Mouse (Mus musculus) stomach, adult 2 months (tissue): ENCODE data around the gene Vmn1r126. TPM values are rescaled to one million over a fixed set of nuclear protein-coding genes. Genes with fewer than 3 reads are reported as not detected.

ENCODE experiments used
- polyA plus RNA-seq: library from polyadenylated mRNA; depleted of rRNA; stranded (reverse); fragments of >200 nt; gene quantifications from 2 replicates; pipeline ENCODE4 v1.2.3, GENCODE M21; 2012; rRNA removed

The Vmn1r126 gene
- not detected in 2 replicates for polyA plus RNA-seq

GRCm38 (mm10) chr7:21301367-21301766, at the start of gene Vmn1r126:
Vmn1r126 (minus strand) TSS chr7:21301467.

GRCm38 (mm10) chr7:21349073-21349472, 47.8 kb upstream of the Vmn1r126 start, which contains the start of gene Vmn1r128:
Vmn1r128 (plus strand) TSS chr7:21349373.

GRCm38 (mm10) chr7:21319761-21320160, 18.5 kb upstream of the Vmn1r126 start, which contains the start of gene Vmn1r127:
Vmn1r127 (minus strand) TSS chr7:21319861.

GRCm38 (mm10) chr7:21271879-21272278, 29.4 kb downstream of the Vmn1r126 start, which contains the start of gene Vmn1r125:
Vmn1r125 (plus strand) TSS chr7:21272179.

GRCm38 (mm10) chr7:21260517-21260916, 40.8 kb downstream of the Vmn1r126 start, which contains the start of gene Vmn1r124:
Vmn1r124 (minus strand) TSS chr7:21260617.

Other genes starting within 250 kb of the Vmn1r126 start
- gene Vmn1r120, start 247.7 kb downstream of the Vmn1r126 start, polyA plus RNA-seq, result not detected in 2 replicates
- gene Vmn1r121, start 203.0 kb downstream of the Vmn1r126 start, polyA plus RNA-seq, result not detected in 2 replicates
- not detected in 2 replicates for gene Vmn1r122, start 167.3 kb downstream of the Vmn1r126 start, polyA plus RNA-seq
- gene Vmn1r123, start 139.3 kb downstream of the Vmn1r126 start, polyA plus RNA-seq, result not detected in 2 replicates
- not detected in 2 replicates for gene Gm5157, start 111.0 kb downstream of the Vmn1r126 start, polyA plus RNA-seq
- not detected in 2 replicates for gene Vmn1r124, start 40.9 kb downstream of the Vmn1r126 start, polyA plus RNA-seq
- not detected in 2 replicates for gene Vmn1r125, start 29.3 kb downstream of the Vmn1r126 start, polyA plus RNA-seq
- gene Vmn1r127, start 18.4 kb upstream of the Vmn1r126 start, polyA plus RNA-seq, result not detected in 2 replicates
- gene Vmn1r128, start 47.9 kb upstream of the Vmn1r126 start, polyA plus RNA-seq, result not detected in 2 replicates
- not detected in 2 replicates for gene Vmn1r129, start 59.8 kb upstream of the Vmn1r126 start, polyA plus RNA-seq
- not detected in 2 replicates for gene Gm6882, start 131.3 kb upstream of the Vmn1r126 start, polyA plus RNA-seq
- not detected in 2 replicates for gene Vmn1r130, start 210.3 kb upstream of the Vmn1r126 start, polyA plus RNA-seq
- not detected in 2 replicates for gene Vmn1r131, start 244.6 kb upstream of the Vmn1r126 start, polyA plus RNA-seq